Mouse (Mus musculus) heart, embryonic 14.5 days (tissue): ENCODE results near the gene Wfdc10. TPM values are rescaled to one million over a fixed set of nuclear protein-coding genes. Genes with fewer than 3 reads are reported as not detected.
A peak's percentile ranks its signal among the peaks of the same experiment; 100 is the strongest.

Experiments
- ATAC-seq: fragments of 200-750 bp; cut with Nextera tagmentation; 2 replicates; pipeline ENCODE4 v1.8.0; 2017; ENCODE audit warnings: low read depth, moderate TSS enrichment; ENCODE audit not compliant: insufficient number of reproducible peaks, insufficient read depth, low FRiP score
- H3K27ac ChIP-seq, 2 experiments: fragments of 200-500 bp in 1 of 2; fragments of 300-500 bp in 1 of 2; sonication (generic) in 1 of 2; replicated peaks in 1 of 2; 2 replicates each; pipeline ENCODE4 v1.5.1; 2012 to 2014; ENCODE audit warnings: low read depth in 2 of 2, low read length in 2 of 2, control low read depth in 1 of 2, mild to moderate bottlenecking in 1 of 2, mixed read lengths in 1 of 2; ENCODE audit not compliant: control insufficient read depth in 1 of 2, insufficient read depth in 1 of 2
- H3K27me3 ChIP-seq: fragments of 300-500 bp; sonication (generic); 2 replicates; pipeline ENCODE4 v1.6.1; 2014; ENCODE audit warnings: mild to moderate bottlenecking, low read length, control low read depth; ENCODE audit not compliant: control insufficient read depth, insufficient read depth
- H3K36me3 ChIP-seq: fragments of 300-500 bp; sonication (generic); 2 replicates; pipeline ENCODE4 v1.6.1; 2014; ENCODE audit warnings: mild to moderate bottlenecking, control low read depth, low read length, mixed read lengths; ENCODE audit not compliant: control insufficient read depth, insufficient read depth
- H3K4me1 ChIP-seq, 2 experiments: fragments of 200-500 bp in 1 of 2; fragments of 300-500 bp in 1 of 2; sonication (generic) in 1 of 2; 2 replicates each; pipeline ENCODE4 v1.6.1; 2012 to 2014; ENCODE audit warnings: low read length in 2 of 2, control low read depth in 1 of 2, mixed read lengths in 1 of 2; ENCODE audit not compliant: control insufficient read depth in 2 of 2, insufficient read depth in 2 of 2
- H3K4me2 ChIP-seq: fragments of 300-500 bp; sonication (generic); 2 replicates; pipeline ENCODE4 v1.6.1; 2014; ENCODE audit warnings: mild to moderate bottlenecking, low read length
- H3K4me3 ChIP-seq, 2 experiments: fragments of 200-500 bp in 1 of 2; fragments of 300-500 bp in 1 of 2; sonication (generic) in 1 of 2; 2 replicates each; pipeline ENCODE4 v1.5.1; 2012 to 2014; ENCODE audit warnings: low read length in 2 of 2, mild to moderate bottlenecking in 2 of 2, control low read depth in 1 of 2, low read depth in 1 of 2, moderate library complexity in 1 of 2; ENCODE audit not compliant: control insufficient read depth in 1 of 2, insufficient read depth in 1 of 2
- H3K9ac ChIP-seq: fragments of 300-500 bp; sonication (generic); 2 replicates; pipeline ENCODE4 v1.6.1; 2014; ENCODE audit warnings: mild to moderate bottlenecking, low read length
- H3K9me3 ChIP-seq: fragments of 300-500 bp; sonication (generic); 2 replicates; pipeline ENCODE4 v1.6.1; 2016; ENCODE audit warnings: low read length, control low read depth; ENCODE audit not compliant: control insufficient read depth
- whole genome bisulfite sequencing: fragments of 180-500 bp; shearing (Covaris S2); extraction: QIAGEN DNeasy Blood & Tissue Kit; methylation state at CpG from one replicate; pipeline ENCODE4 v1.1.7; 2014; 5-methylcytosine and 5-hydroxymethylcytosine counted together
- polyA plus RNA-seq: library from polyadenylated mRNA; unstranded; fragments of >200 nt; fragmentation: Nextera tagmentation; extraction: Ambion mirVana; gene quantifications from 2 replicates; pipeline ENCODE4 v1.2.1, GENCODE M21; 2014

Wfdc10 gene
- polyA plus RNA-seq, 1 experiment from 2014 or later = not detected

DNA sequence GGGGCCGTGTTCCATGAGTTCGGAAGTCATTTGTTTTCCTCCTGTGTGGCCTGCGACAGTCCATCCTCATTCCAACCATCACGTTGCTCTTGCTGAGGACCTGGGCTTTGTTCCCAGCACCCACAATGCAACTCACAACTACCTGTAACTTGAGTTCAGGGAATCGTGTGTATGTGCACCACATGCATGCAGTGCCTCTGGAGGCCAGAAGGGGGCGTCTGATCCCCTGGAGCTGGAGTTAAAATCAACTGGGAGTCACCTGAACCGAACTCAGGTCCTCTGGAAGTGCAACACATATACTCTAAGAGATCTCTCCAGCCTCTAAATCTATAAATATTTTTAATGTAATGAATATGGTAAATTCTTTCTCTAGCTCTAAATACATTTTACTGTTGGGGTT lies 20.3 kb downstream of the Wfdc10 start:
- H3K4me2 ChIP-seq = no peak overlapping the region
- H3K4me1 ChIP-seq = peaks cover 3 to 4% of the 10 kb centered on the region in 2 experiments; a peak in 1 of 4 replicates
- no peak overlapping the region for H3K27ac ChIP-seq
- H3K4me3 ChIP-seq = no peak overlapping the region
- ATAC-seq = no peak
- WGBS = 84% methylated on average over 7 of the region's 7 CpGs
- H3K27me3 ChIP-seq = no peaks in the 10 kb centered on the region
- H3K9ac ChIP-seq = no peak overlapping the region
- no peaks in the 10 kb centered on the region for H3K36me3 ChIP-seq
- H3K9me3 ChIP-seq = no peaks in the 10 kb centered on the region

DNA sequence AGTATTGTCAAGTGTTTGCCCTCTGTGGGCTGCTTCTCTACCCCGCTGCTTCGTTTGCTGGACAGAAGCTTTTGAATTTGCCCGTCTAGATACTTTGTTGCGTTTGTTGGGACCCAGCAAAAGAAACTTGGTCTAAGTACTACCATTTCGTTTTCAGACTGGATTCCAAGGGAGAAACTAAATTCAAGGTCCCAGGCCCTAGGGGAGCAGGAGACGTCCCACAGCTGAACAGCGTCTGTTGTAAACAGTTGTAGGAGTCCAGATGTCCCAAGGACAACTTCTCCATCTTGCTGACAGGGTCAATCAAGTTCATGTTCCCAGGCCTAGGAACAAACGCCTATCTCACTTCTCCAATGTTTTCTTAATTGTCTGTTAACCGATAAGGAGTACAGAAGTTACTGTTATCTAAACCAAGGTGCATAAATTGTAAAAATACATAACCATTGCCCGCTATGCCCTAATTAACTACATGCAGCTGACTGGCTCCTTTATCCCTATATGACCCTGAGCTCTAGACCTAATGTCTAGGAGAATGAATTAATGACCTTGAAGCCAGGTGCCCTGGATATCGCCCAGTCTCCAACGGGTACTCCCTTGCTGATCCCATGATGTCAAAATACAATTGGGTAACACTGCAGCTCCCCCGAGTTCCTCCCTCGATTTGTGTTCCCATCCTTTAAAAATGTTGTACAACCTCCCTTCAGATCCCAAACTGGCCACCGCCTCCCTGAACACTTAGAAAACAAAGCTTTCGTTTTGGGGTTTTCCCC lies 21.3 kb downstream of the Wfdc10 start:
- 74% methylated on average over 16 of the region's 16 CpGs for WGBS

DNA sequence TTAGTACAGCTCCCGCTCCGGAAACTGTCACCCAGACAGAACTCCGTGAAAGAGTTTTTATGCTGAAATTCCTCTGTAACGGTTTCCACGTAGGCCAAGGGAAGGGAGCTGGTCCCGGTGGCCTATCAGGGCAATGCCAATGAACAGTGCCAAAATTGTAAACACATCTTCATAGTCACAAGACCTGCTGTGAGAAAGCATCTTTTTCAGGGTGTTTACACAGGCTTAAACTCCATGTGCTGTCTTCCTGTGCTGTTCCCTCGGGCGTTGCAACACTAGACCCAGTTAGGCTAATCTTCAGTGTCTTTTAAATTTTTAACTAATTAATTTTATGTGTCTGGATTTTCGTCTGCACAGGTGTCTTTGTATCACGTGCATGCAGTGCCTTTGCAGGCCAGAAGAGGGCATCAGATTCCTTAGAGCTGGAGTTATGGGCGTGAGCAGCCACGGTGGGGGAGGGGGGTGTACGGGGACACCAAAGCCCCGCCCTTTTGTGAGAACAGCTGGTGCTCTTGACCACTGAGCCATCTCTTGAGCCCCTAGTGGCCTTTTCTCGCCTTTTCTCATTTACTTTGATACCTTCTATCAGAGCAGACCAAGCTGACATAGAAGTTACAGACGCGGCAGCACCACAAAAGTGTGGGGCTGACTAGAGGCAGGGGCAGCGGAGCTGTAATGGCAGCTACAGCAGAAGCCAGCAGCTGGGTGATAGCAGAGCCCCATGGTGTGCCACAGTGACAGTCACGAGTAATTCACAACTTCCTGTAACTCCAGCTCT lies 23.2 kb downstream of the Wfdc10 start:
- H3K9ac ChIP-seq = no peak overlapping the region; the same call in 1 of the 2 replicates
- 21% methylated on average over 19 of the region's 19 CpGs for WGBS
- no peak overlapping the region for H3K27ac ChIP-seq

More for the DNA sequence above, 21.3 kb downstream of the Wfdc10 start:
- ATAC-seq = no peak
- H3K4me1 ChIP-seq = peaks cover 3 to 4% of the 10 kb centered on the region in 2 experiments; a peak in 1 of 4 replicates
- H3K4me2 ChIP-seq = no peak overlapping the region
- H3K27ac ChIP-seq = no peak overlapping the region
- no peaks in the 10 kb centered on the region for H3K27me3 ChIP-seq
- H3K9me3 ChIP-seq = no peaks in the 10 kb centered on the region
- no peaks in the 10 kb centered on the region for H3K36me3 ChIP-seq
- no peak overlapping the region for H3K4me3 ChIP-seq
- no peak overlapping the region for H3K9ac ChIP-seq

DNA sequence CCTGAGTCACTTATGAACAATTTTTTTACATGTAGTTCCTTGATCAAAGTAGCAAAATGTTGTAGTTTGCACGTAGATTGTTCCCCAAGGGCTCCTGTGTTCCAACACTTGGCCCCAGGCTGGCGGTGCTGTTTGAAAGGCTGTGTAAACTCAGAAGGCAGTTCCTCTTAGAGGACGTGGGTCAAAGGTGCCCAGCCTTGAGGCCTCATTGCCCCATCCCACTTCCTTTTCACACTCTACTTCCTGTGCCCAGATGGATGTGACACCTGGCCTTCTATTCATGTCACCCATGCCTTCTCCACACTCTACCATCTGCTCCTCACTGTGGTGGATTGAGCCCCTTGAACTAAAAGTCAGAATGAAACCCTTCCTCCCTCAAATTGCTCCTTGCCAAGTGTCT lies 24.1 kb downstream of the Wfdc10 start:
- no peak overlapping the region for H3K9ac ChIP-seq
- 66% methylated on average over 3 of the region's 3 CpGs for WGBS

More for the DNA sequence above, 23.2 kb downstream of the Wfdc10 start:
- no peaks in the 10 kb centered on the region for H3K9me3 ChIP-seq
- peak overlapping the region; percentile 27 to 45 for H3K4me3 ChIP-seq
- H3K27me3 ChIP-seq = no peaks in the 10 kb centered on the region
- H3K4me2 ChIP-seq = peak overlapping the region; percentile 58
- H3K4me1 ChIP-seq = peaks cover 3 to 4% of the 10 kb centered on the region in 2 experiments; a peak in 1 of 4 replicates
- no peak; the same call in 1 of the 2 replicates for ATAC-seq
- no peaks in the 10 kb centered on the region for H3K36me3 ChIP-seq

DNA sequence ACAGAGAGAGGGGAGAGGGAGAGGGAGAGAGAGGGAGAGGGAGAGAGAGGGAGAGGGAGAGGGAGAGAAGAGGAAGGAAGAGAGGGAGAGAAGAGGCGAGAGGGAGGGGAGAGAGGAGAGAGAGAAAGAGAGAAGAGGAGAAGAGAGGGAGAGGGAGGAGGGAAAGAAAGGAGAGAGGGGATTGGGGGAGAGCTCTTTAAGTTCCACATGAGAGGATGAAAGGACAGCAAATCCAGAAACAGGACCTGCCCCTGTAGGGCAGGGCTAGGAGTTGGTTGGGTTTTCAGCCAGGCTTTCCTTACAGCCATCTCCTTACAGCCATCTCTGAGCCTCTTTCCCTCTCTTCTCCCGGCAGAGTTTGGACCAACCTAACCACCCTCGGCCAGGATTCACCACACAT lies 29.0 kb downstream of the Wfdc10 start, which contains the start of gene Wfdc13:
Wfdc13 (plus strand) TSS at position 301 of the 400 bp plus-strand sequence.
- ATAC-seq = no peak

More for the DNA sequence above, 24.1 kb downstream of the Wfdc10 start:
- no peaks in the 10 kb centered on the region for H3K9me3 ChIP-seq
- ATAC-seq = no peak
- H3K27me3 ChIP-seq = no peaks in the 10 kb centered on the region
- no peak overlapping the region for H3K4me2 ChIP-seq
- no peaks in the 10 kb centered on the region for H3K36me3 ChIP-seq
- H3K4me3 ChIP-seq = no peak overlapping the region
- no peak overlapping the region for H3K27ac ChIP-seq
- H3K4me1 ChIP-seq = peaks cover 3 to 4% of the 10 kb centered on the region in 2 experiments; a peak in 1 of 4 replicates

DNA sequence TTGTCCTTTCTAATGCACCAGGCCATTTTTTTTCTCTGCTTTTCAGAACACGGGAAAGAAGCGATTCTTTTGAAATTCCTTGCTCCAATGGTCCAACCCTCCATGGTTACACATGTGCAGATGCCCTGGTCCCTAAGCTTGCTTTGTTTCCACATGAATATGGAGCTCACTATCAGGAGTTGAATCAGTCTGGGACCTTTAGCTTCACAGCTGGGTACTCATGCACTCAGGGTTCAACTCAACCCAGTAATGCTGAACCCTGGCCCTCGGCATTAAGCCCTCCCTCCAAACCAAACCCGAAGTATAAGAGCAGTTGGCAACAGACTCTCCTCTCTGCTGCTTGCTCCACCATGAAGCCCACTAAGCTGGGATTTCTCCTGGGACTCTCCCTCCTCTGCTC lies 42.4 kb downstream of the Wfdc10 start, which contains the start of gene Spint4:
Spint4 (plus strand) TSS at position 301 of the 400 bp plus-strand sequence.
- Histone ChIP-seq H3K4me3 (no peak within 1 kb of the TSS), H3K4me1 (no peaks in the 10 kb centered on the region; a peak in 1 of 4 replicates), H3K27ac (no peak within 1 kb of the TSS), H3K9ac (no peak within 1 kb of the TSS), H3K4me2 (no peak within 1 kb of the TSS), H3K9me3 (no peaks in the 10 kb centered on the region), H3K36me3 (no peaks in the 10 kb centered on the region), H3K27me3 (no peaks in the 10 kb centered on the region)
- ATAC-seq = no peak
- WGBS = 74% methylated on average over 4 of the region's 4 CpGs

More for the DNA sequence above, 29.0 kb downstream of the Wfdc10 start, which contains the start of gene Wfdc13:
- H3K27ac ChIP-seq = no peak within 1 kb of the TSS
- H3K27me3 ChIP-seq = no peaks in the 10 kb centered on the region
- no peaks in the 10 kb centered on the region for H3K4me1 ChIP-seq
- no peaks in the 10 kb centered on the region for H3K36me3 ChIP-seq
- H3K4me2 ChIP-seq = no peak within 1 kb of the TSS
- no peak within 1 kb of the TSS for H3K9ac ChIP-seq
- 61% methylated on average over 3 of the region's 3 CpGs for WGBS
- H3K9me3 ChIP-seq = no peaks in the 10 kb centered on the region
- H3K4me3 ChIP-seq = no peak within 1 kb of the TSS

DNA sequence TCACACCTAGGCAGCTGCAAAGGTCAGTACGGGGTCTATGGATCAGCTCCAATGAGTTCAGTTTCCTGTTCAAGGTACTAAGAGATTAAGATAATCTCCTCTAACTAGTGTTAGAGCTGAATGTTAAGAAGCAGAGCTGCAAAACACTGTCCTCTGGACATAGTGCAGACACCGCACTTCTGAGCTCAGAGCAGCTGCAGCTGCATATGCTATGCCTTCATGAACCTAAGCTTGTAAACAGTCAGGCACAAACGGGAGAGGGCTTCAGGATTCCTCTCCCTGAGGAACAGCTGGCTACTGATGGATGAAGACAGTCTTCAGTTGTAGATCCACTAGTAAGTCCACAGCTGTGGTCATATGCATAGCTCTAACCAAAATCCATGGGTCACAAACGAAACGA lies 45.1 kb downstream of the Wfdc10 start:
- 72% methylated on average over 5 of the region's 5 CpGs for WGBS
- no peak overlapping the region for H3K4me3 ChIP-seq
- H3K9me3 ChIP-seq = no peaks in the 10 kb centered on the region
- no peaks in the 10 kb centered on the region for H3K27me3 ChIP-seq
- H3K27ac ChIP-seq = no peak overlapping the region
- H3K4me2 ChIP-seq = no peak overlapping the region
- H3K4me1 ChIP-seq = no peaks in the 10 kb centered on the region; a peak in 1 of 4 replicates
- H3K9ac ChIP-seq = no peak overlapping the region
- no peak for ATAC-seq
- no peaks in the 10 kb centered on the region for H3K36me3 ChIP-seq
